Mouse (Mus musculus): ENCODE measurements around the gene Ttc29. TPM values are rescaled to one million over a fixed set of nuclear protein-coding genes. Genes with fewer than 3 reads are reported as not detected.

Gene Ttc29
- polyA plus RNA-seq, 1 experiment from 2014 or later: 3.7 TPM

GRCm38 (mm10) chr8:78426875-78427768 is 214.0 kb downstream of the Ttc29 start:
- Histone ChIP-seq H3K4me2 (ENCODE audit: low read depth, low read length) (no peak overlapping the region), H3K4me3 (ENCODE audit: low read length) (no peak overlapping the region), H3K36me3 (ENCODE audit: control insufficient read depth, insufficient read depth, low read length) (no peaks in the 10 kb centered on the region), H3K4me1 (replicated peaks; ENCODE audit: control insufficient read depth, insufficient read depth, low read length) (no peaks in the 10 kb centered on the region), H3K9ac (ENCODE audit: low read length) (no peak overlapping the region), H3K27me3 (ENCODE audit: control insufficient read depth, insufficient read depth, low read depth, low read length) (peaks cover 62% of the 10 kb centered on the region), H3K27ac (ENCODE audit: low read length) (no peak overlapping the region), H3K9me3 (ENCODE audit: control insufficient read depth, low read length) (no peaks in the 10 kb centered on the region)
- no peak for ATAC-seq (ENCODE audit: low read depth)
- 2% methylated on average over 32 of the region's 32 CpGs for WGBS

GRCm38 (mm10) chr8:78427769-78428130 is 214.7 kb downstream of the Ttc29 start:
- H3K9me3 ChIP-seq (ENCODE audit: control insufficient read depth, low read length): no peaks in the 10 kb centered on the region
- peaks cover 64% of the 10 kb centered on the region for H3K27me3 ChIP-seq (ENCODE audit: control insufficient read depth, insufficient read depth, low read depth, low read length)
- no peak for ATAC-seq (ENCODE audit: low read depth)
- H3K4me3 ChIP-seq (ENCODE audit: low read length): no peak overlapping the region
- no peak overlapping the region for H3K4me2 ChIP-seq (ENCODE audit: low read depth, low read length)
- no peaks in the 10 kb centered on the region for H3K4me1 ChIP-seq (replicated peaks; ENCODE audit: control insufficient read depth, insufficient read depth, low read length)
- no peak overlapping the region for H3K9ac ChIP-seq (ENCODE audit: low read length)
- no peak overlapping the region for H3K27ac ChIP-seq (ENCODE audit: low read length)
- under 1% methylated on average over 8 of the region's 8 CpGs for WGBS
- H3K36me3 ChIP-seq (ENCODE audit: control insufficient read depth, insufficient read depth, low read length): no peaks in the 10 kb centered on the region

GRCm38 (mm10) chr8:78428148-78428547 is 215.1 kb downstream of the Ttc29 start:
- no peaks in the 10 kb centered on the region for H3K9me3 ChIP-seq (ENCODE audit: control insufficient read depth, low read length)
- H3K27me3 ChIP-seq (ENCODE audit: control insufficient read depth, insufficient read depth, low read depth, low read length): peaks cover 61% of the 10 kb centered on the region
- H3K27ac ChIP-seq (ENCODE audit: low read length): no peak overlapping the region
- no peaks in the 10 kb centered on the region for H3K36me3 ChIP-seq (ENCODE audit: control insufficient read depth, insufficient read depth, low read length)
- no peak overlapping the region for H3K9ac ChIP-seq (ENCODE audit: low read length)
- H3K4me2 ChIP-seq (ENCODE audit: low read depth, low read length): no peak overlapping the region
- no peaks in the 10 kb centered on the region for H3K4me1 ChIP-seq (replicated peaks; ENCODE audit: control insufficient read depth, insufficient read depth, low read length)
- ATAC-seq (ENCODE audit: low read depth): no peak
- H3K4me3 ChIP-seq (ENCODE audit: low read length): no peak overlapping the region
- 8% methylated on average over 11 of the region's 11 CpGs for WGBS

GRCm38 (mm10) chr8:78431356-78431755 is 218.3 kb downstream of the Ttc29 start:
- H3K4me1 ChIP-seq (replicated peaks; ENCODE audit: control insufficient read depth, insufficient read depth, low read length): 0 out of 2 replicates have a peak, but pooled peaks cover 1% of the 10 kb centered on the region
- WGBS: 2% methylated on average over 4 of the region's 4 CpGs
- H3K27ac ChIP-seq (ENCODE audit: low read length): no peak overlapping the region
- ATAC-seq (ENCODE audit: low read depth): no peak
- H3K27me3 ChIP-seq (ENCODE audit: control insufficient read depth, insufficient read depth, low read depth, low read length): peaks cover 71% of the 10 kb centered on the region
- H3K4me3 ChIP-seq (ENCODE audit: low read length): no peak overlapping the region
- H3K9me3 ChIP-seq (ENCODE audit: control insufficient read depth, low read length): no peaks in the 10 kb centered on the region
- no peaks in the 10 kb centered on the region for H3K36me3 ChIP-seq (ENCODE audit: control insufficient read depth, insufficient read depth, low read length)
- no peak overlapping the region for H3K4me2 ChIP-seq (ENCODE audit: low read depth, low read length)
- no peak overlapping the region for H3K9ac ChIP-seq (ENCODE audit: low read length)

GRCm38 (mm10) chr8:78432451-78432850 is 219.4 kb downstream of the Ttc29 start:
- no peak overlapping the region for H3K27ac ChIP-seq (ENCODE audit: low read length)
- H3K9me3 ChIP-seq (ENCODE audit: control insufficient read depth, low read length): no peaks in the 10 kb centered on the region
- H3K27me3 ChIP-seq (ENCODE audit: control insufficient read depth, insufficient read depth, low read depth, low read length): peaks cover 71% of the 10 kb centered on the region
- no peak overlapping the region for H3K4me3 ChIP-seq (ENCODE audit: low read length)
- no peak overlapping the region for H3K9ac ChIP-seq (ENCODE audit: low read length)
- no peak overlapping the region for H3K4me2 ChIP-seq (ENCODE audit: low read depth, low read length)
- 20% methylated on average over 1 of the region's 1 CpGs for WGBS
- 0 out of 2 replicates have a peak, but pooled peaks cover 5% of the 10 kb centered on the region for H3K4me1 ChIP-seq (replicated peaks; ENCODE audit: control insufficient read depth, insufficient read depth, low read length)
- H3K36me3 ChIP-seq (ENCODE audit: control insufficient read depth, insufficient read depth, low read length): no peaks in the 10 kb centered on the region
- ATAC-seq (ENCODE audit: low read depth): no peak

- no peak overlapping the region for H3K27ac ChIP-seq (ENCODE audit: low read length)
- H3K9ac ChIP-seq (ENCODE audit: low read length): no peak overlapping the region
- no peaks in the 10 kb centered on the region for H3K36me3 ChIP-seq (ENCODE audit: control insufficient read depth, insufficient read depth, low read length)
- H3K9me3 ChIP-seq (ENCODE audit: control insufficient read depth, low read length): no peaks in the 10 kb centered on the region
- H3K27me3 ChIP-seq (ENCODE audit: control insufficient read depth, insufficient read depth, low read depth, low read length): peaks cover 71% of the 10 kb centered on the region
- peaks cover 9% of the 10 kb centered on the region; the same call in 1 of the 2 replicates for H3K4me1 ChIP-seq (replicated peaks; ENCODE audit: control insufficient read depth, insufficient read depth, low read length)
- H3K4me2 ChIP-seq (ENCODE audit: low read depth, low read length): no peak overlapping the region
- no peak overlapping the region for H3K4me3 ChIP-seq (ENCODE audit: low read length)
- 18% methylated on average over 5 of the region's 5 CpGs for WGBS
- no peak for ATAC-seq (ENCODE audit: low read depth)
Measured at GRCm38 (mm10) chr8:78433318-78433717, 220.2 kb downstream of the Ttc29 start.

- no peak overlapping the region for H3K4me3 ChIP-seq (ENCODE audit: low read length)
Measured at GRCm38 (mm10) chr8:78434340-78434739, 221.2 kb downstream of the Ttc29 start.

GRCm38 (mm10) chr8:78434823-78435623 is 221.9 kb downstream of the Ttc29 start:
- H3K4me1 ChIP-seq (replicated peaks; ENCODE audit: control insufficient read depth, insufficient read depth, low read length): peaks cover 9% of the 10 kb centered on the region; the same call in 1 of the 2 replicates
- ATAC-seq (ENCODE audit: low read depth): no peak
- H3K4me2 ChIP-seq (ENCODE audit: low read depth, low read length): no peak overlapping the region
- H3K9ac ChIP-seq (ENCODE audit: low read length): no peak overlapping the region
- H3K4me3 ChIP-seq (ENCODE audit: low read length): 0 out of 2 replicates have a peak overlapping the region, but pooled peaks have one; percentile 2
- H3K9me3 ChIP-seq (ENCODE audit: control insufficient read depth, low read length): no peaks in the 10 kb centered on the region
- WGBS: 2% methylated on average over 62 of the region's 62 CpGs
- peaks cover 73% of the 10 kb centered on the region for H3K27me3 ChIP-seq (ENCODE audit: control insufficient read depth, insufficient read depth, low read depth, low read length)
- no peak overlapping the region for H3K27ac ChIP-seq (ENCODE audit: low read length)
- H3K36me3 ChIP-seq (ENCODE audit: control insufficient read depth, insufficient read depth, low read length): no peaks in the 10 kb centered on the region

More at GRCm38 (mm10) chr8:78434340-78434739, 221.2 kb downstream of the Ttc29 start:
- Histone ChIP-seq H3K27ac (ENCODE audit: low read length) (no peak overlapping the region), H3K36me3 (ENCODE audit: control insufficient read depth, insufficient read depth, low read length) (no peaks in the 10 kb centered on the region), H3K9me3 (ENCODE audit: control insufficient read depth, low read length) (no peaks in the 10 kb centered on the region), H3K4me2 (ENCODE audit: low read depth, low read length) (no peak overlapping the region), H3K9ac (ENCODE audit: low read length) (no peak overlapping the region), H3K4me1 (replicated peaks; ENCODE audit: control insufficient read depth, insufficient read depth, low read length) (peaks cover 9% of the 10 kb centered on the region; the same call in 1 of the 2 replicates), H3K27me3 (ENCODE audit: control insufficient read depth, insufficient read depth, low read depth, low read length) (peaks cover 75% of the 10 kb centered on the region)
- 6% methylated on average over 8 of the region's 8 CpGs for WGBS
- no peak for ATAC-seq (ENCODE audit: low read depth)

- Histone ChIP-seq H3K27ac (ENCODE audit: low read length) (no peak overlapping the region), H3K36me3 (ENCODE audit: control insufficient read depth, insufficient read depth, low read length) (no peaks in the 10 kb centered on the region), H3K4me1 (replicated peaks; ENCODE audit: control insufficient read depth, insufficient read depth, low read length) (peaks cover 9% of the 10 kb centered on the region; the same call in 1 of the 2 replicates), H3K9me3 (ENCODE audit: control insufficient read depth, low read length) (no peaks in the 10 kb centered on the region), H3K27me3 (ENCODE audit: control insufficient read depth, insufficient read depth, low read depth, low read length) (peaks cover 74% of the 10 kb centered on the region), H3K4me2 (ENCODE audit: low read depth, low read length) (peak overlapping the region; percentile 62; the same call in 1 of the 2 replicates), H3K9ac (ENCODE audit: low read length) (no peak overlapping the region), H3K4me3 (ENCODE audit: low read length) (no peak overlapping the region)
- ATAC-seq (ENCODE audit: low read depth): no peak
- 1% methylated on average over 18 of the region's 18 CpGs for WGBS
Measured at GRCm38 (mm10) chr8:78435624-78435960, 222.5 kb downstream of the Ttc29 start.
